Mouse (Mus musculus): Measurements from ENCODE around the gene Rab39. TPM values are rescaled to one million over a fixed set of nuclear protein-coding genes. Genes with fewer than 3 reads are reported as not detected.

Gene Rab39
- polyA plus RNA-seq, 1 experiment from 2014 or later, result 0.60 TPM

GRCm38 (mm10) chr9:53695846-53696245 lies 10.2 kb downstream of the Rab39 start:
- Histone ChIP-seq H3K36me3 (ENCODE audit: control insufficient read depth, insufficient read depth, low read length) (no peaks in the 10 kb centered on the region), H3K27ac (replicated peaks; ENCODE audit: low read depth, low read length) (no peak overlapping the region), H3K9me3 (ENCODE audit: control insufficient read depth, low read length) (no peaks in the 10 kb centered on the region), H3K4me2 (ENCODE audit: low read depth, low read length) (no peak overlapping the region), H3K9ac (ENCODE audit: low read depth, low read length) (no peak overlapping the region), H3K4me3 (ENCODE audit: low read depth, low read length) (no peak overlapping the region), H3K27me3 (replicated peaks; ENCODE audit: control insufficient read depth, insufficient read depth, low read length) (no peaks in the 10 kb centered on the region), H3K4me1 (ENCODE audit: control insufficient read depth, insufficient read depth, low read length) (no peaks in the 10 kb centered on the region)
- ATAC-seq (ENCODE audit: low read depth) (no peak), DNase-seq (ENCODE audit: low spot score) (no peak)
- WGBS, result 84% methylated on average over 5 of the region's 5 CpGs

GRCm38 (mm10) chr9:53693718-53694117 lies 12.3 kb downstream of the Rab39 start:
- no peak overlapping the region for H3K27ac ChIP-seq (replicated peaks; ENCODE audit: low read depth, low read length)
- H3K4me3 ChIP-seq (ENCODE audit: low read depth, low read length), result no peak overlapping the region
- ATAC-seq (ENCODE audit: low read depth), result no peak
- no peaks in the 10 kb centered on the region for H3K4me1 ChIP-seq (ENCODE audit: control insufficient read depth, insufficient read depth, low read length)
- no peaks in the 10 kb centered on the region for H3K27me3 ChIP-seq (replicated peaks; ENCODE audit: control insufficient read depth, insufficient read depth, low read length)
- no peak overlapping the region for H3K4me2 ChIP-seq (ENCODE audit: low read depth, low read length)
- H3K9ac ChIP-seq (ENCODE audit: low read depth, low read length), result no peak overlapping the region
- H3K36me3 ChIP-seq (ENCODE audit: control insufficient read depth, insufficient read depth, low read length), result no peaks in the 10 kb centered on the region
- H3K9me3 ChIP-seq (ENCODE audit: control insufficient read depth, low read length), result no peaks in the 10 kb centered on the region
- DNase-seq (ENCODE audit: low spot score), result no peak
- 80% methylated on average over 1 of the region's 1 CpGs for WGBS

- Histone ChIP-seq H3K9me3 (ENCODE audit: control insufficient read depth, low read length) (no peaks in the 10 kb centered on the region), H3K27ac (replicated peaks; ENCODE audit: low read depth, low read length) (no peak overlapping the region), H3K4me2 (ENCODE audit: low read depth, low read length) (no peak overlapping the region), H3K9ac (ENCODE audit: low read depth, low read length) (no peak overlapping the region), H3K4me1 (ENCODE audit: control insufficient read depth, insufficient read depth, low read length) (no peaks in the 10 kb centered on the region), H3K4me3 (ENCODE audit: low read depth, low read length) (no peak overlapping the region), H3K36me3 (ENCODE audit: control insufficient read depth, insufficient read depth, low read length) (no peaks in the 10 kb centered on the region), H3K27me3 (replicated peaks; ENCODE audit: control insufficient read depth, insufficient read depth, low read length) (no peaks in the 10 kb centered on the region)
- ATAC-seq (ENCODE audit: low read depth) (no peak), DNase-seq (ENCODE audit: low spot score) (no peak)
- WGBS, result 41% methylated on average over 7 of the region's 7 CpGs
Observed at GRCm38 (mm10) chr9:53691745-53692670, 14.0 kb downstream of the Rab39 start.

GRCm38 (mm10) chr9:53680851-53681250 lies 25.2 kb downstream of the Rab39 start:
- H3K27ac ChIP-seq (replicated peaks; ENCODE audit: low read depth, low read length), result no peak overlapping the region
- WGBS, result 100% methylated on average over 1 of the region's 1 CpGs
- no peaks in the 10 kb centered on the region; the same call in 1 of the 2 replicates for H3K9me3 ChIP-seq (ENCODE audit: control insufficient read depth, low read length)
- no peak overlapping the region for H3K4me3 ChIP-seq (ENCODE audit: low read depth, low read length)
- no peaks in the 10 kb centered on the region for H3K27me3 ChIP-seq (replicated peaks; ENCODE audit: control insufficient read depth, insufficient read depth, low read length)
- H3K4me1 ChIP-seq (ENCODE audit: control insufficient read depth, insufficient read depth, low read length), result no peaks in the 10 kb centered on the region
- no peak overlapping the region for H3K4me2 ChIP-seq (ENCODE audit: low read depth, low read length)
- no peak overlapping the region for H3K9ac ChIP-seq (ENCODE audit: low read depth, low read length)
- DNase-seq (ENCODE audit: low spot score) (no peak), ATAC-seq (ENCODE audit: low read depth) (no peak)
- H3K36me3 ChIP-seq (ENCODE audit: control insufficient read depth, insufficient read depth, low read length), result no peaks in the 10 kb centered on the region

GRCm38 (mm10) chr9:53676921-53677320 lies 29.1 kb downstream of the Rab39 start:
- H3K4me1 ChIP-seq (ENCODE audit: control insufficient read depth, insufficient read depth, low read length), result no peaks in the 10 kb centered on the region
- DNase-seq (ENCODE audit: low spot score) (no peak), ATAC-seq (ENCODE audit: low read depth) (no peak)
- H3K27ac ChIP-seq (replicated peaks; ENCODE audit: low read depth, low read length), result no peak overlapping the region
- no peak overlapping the region for H3K9ac ChIP-seq (ENCODE audit: low read depth, low read length)
- no peaks in the 10 kb centered on the region for H3K36me3 ChIP-seq (ENCODE audit: control insufficient read depth, insufficient read depth, low read length)
- H3K4me2 ChIP-seq (ENCODE audit: low read depth, low read length), result no peak overlapping the region
- no peaks in the 10 kb centered on the region; the same call in 1 of the 2 replicates for H3K9me3 ChIP-seq (ENCODE audit: control insufficient read depth, low read length)
- H3K27me3 ChIP-seq (replicated peaks; ENCODE audit: control insufficient read depth, insufficient read depth, low read length), result no peaks in the 10 kb centered on the region
- 66% methylated on average over 4 of the region's 4 CpGs for WGBS
- no peak overlapping the region for H3K4me3 ChIP-seq (ENCODE audit: low read depth, low read length)

- 18% methylated on average over 3 of the region's 3 CpGs for WGBS
- no peaks in the 10 kb centered on the region for H3K4me1 ChIP-seq (ENCODE audit: control insufficient read depth, insufficient read depth, low read length)
- no peaks in the 10 kb centered on the region for H3K27me3 ChIP-seq (replicated peaks; ENCODE audit: control insufficient read depth, insufficient read depth, low read length)
- no peak overlapping the region for H3K27ac ChIP-seq (replicated peaks; ENCODE audit: low read depth, low read length)
- H3K36me3 ChIP-seq (ENCODE audit: control insufficient read depth, insufficient read depth, low read length), result no peaks in the 10 kb centered on the region
- no peaks in the 10 kb centered on the region; the same call in 1 of the 2 replicates for H3K9me3 ChIP-seq (ENCODE audit: control insufficient read depth, low read length)
- H3K4me3 ChIP-seq (ENCODE audit: low read depth, low read length), result no peak overlapping the region
- DNase-seq (ENCODE audit: low spot score), result peak; percentile 70
- ATAC-seq (ENCODE audit: low read depth), result no peak
- no peak overlapping the region for H3K9ac ChIP-seq (ENCODE audit: low read depth, low read length)
- no peak overlapping the region for H3K4me2 ChIP-seq (ENCODE audit: low read depth, low read length)
Observed at GRCm38 (mm10) chr9:53673571-53673970, 32.5 kb downstream of the Rab39 start.

GRCm38 (mm10) chr9:53669680-53670219 lies 36.3 kb downstream of the Rab39 start, which contains the start of gene Cul5:
TSS of gene Cul5 (minus strand) at chr9:53670014.
- no peak within 1 kb of the TSS for H3K27ac ChIP-seq (replicated peaks; ENCODE audit: low read depth, low read length)
- H3K9me3 ChIP-seq (ENCODE audit: control insufficient read depth, low read length), result no peaks in the 10 kb centered on the region
- no peaks in the 10 kb centered on the region for H3K27me3 ChIP-seq (replicated peaks; ENCODE audit: control insufficient read depth, insufficient read depth, low read length)
- no peak for ATAC-seq (ENCODE audit: low read depth)
- H3K4me1 ChIP-seq (ENCODE audit: control insufficient read depth, insufficient read depth, low read length), result peaks cover 14% of the 10 kb centered on the region
- no peak within 1 kb of the TSS for H3K4me2 ChIP-seq (ENCODE audit: low read depth, low read length)
- H3K36me3 ChIP-seq (ENCODE audit: control insufficient read depth, insufficient read depth, low read length), result no peaks in the 10 kb centered on the region
- peak; percentile 9 for DNase-seq (ENCODE audit: low spot score)
- H3K9ac ChIP-seq (ENCODE audit: low read depth, low read length), result no peak within 1 kb of the TSS
- no peak within 1 kb of the TSS for H3K4me3 ChIP-seq (ENCODE audit: low read depth, low read length)
- 55% methylated on average over 5 of the region's 5 CpGs for WGBS

GRCm38 (mm10) chr9:53667020-53667669 lies 38.9 kb downstream of the Rab39 start:
- Histone ChIP-seq H3K9ac (ENCODE audit: low read depth, low read length) (peak overlapping the region; percentile 99), H3K4me2 (ENCODE audit: low read depth, low read length) (peak overlapping the region; percentile 93), H3K4me1 (ENCODE audit: control insufficient read depth, insufficient read depth, low read length) (peaks cover 20% of the 10 kb centered on the region), H3K36me3 (ENCODE audit: control insufficient read depth, insufficient read depth, low read length) (peaks cover 4% of the 10 kb centered on the region; the same call in 1 of the 2 replicates), H3K27me3 (replicated peaks; ENCODE audit: control insufficient read depth, insufficient read depth, low read length) (no peaks in the 10 kb centered on the region), H3K27ac (replicated peaks; ENCODE audit: low read depth, low read length) (peak overlapping the region; percentile 98), H3K4me3 (ENCODE audit: low read depth, low read length) (peak overlapping the region; percentile 97), H3K9me3 (ENCODE audit: control insufficient read depth, low read length) (no peaks in the 10 kb centered on the region)
- peak; percentile 97 for ATAC-seq (ENCODE audit: low read depth)
- under 1% methylated on average over 33 of the region's 74 CpGs for WGBS
- DNase-seq (ENCODE audit: low spot score), result peak; percentile 94

Data from embryonic facial prominence, embryonic 14.5 days (tissue).